12 mouse cellular contexts compared by ENCODE assay signal in the genomic region with DNA sequence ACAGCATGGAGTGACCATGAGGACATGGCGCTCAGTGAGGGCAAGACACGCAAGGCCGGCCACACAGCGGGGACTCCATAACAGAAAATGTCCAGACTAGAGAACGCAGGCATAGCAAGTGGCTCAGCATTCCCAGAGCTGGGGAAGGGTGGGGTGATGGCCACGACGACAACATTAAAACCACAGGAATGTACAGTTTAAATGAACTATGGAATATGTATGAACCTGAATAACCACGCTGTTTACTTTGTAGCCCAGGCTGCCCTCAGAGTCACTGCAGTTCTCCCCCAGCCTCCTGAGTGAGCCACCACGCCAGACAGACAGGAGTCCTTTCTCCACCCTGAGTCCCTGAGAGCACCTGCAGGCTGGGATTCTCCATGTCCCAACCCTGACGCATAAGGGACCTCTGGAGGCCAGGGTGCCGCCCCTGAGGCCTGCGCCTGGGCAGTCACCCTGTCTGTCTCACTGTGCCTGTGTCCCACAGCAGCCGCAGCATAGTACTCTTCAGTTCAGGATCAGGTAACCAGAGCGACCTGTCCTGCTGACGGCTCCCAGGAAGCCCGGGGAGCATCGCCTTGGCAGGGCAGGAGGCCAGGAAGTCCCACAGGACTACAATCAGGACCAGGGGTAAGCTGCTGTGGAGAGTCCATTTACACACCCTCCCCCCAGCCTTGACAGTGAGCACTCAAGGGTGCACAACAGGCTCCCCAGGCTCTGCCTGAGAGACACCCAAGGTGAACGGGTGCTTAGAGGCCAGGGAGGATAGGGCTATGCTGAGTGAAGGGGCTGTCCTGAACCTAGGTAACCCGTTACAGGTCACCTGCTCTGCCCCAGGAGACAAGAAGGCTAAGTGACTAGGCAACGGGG. TPM values are rescaled to one million over a fixed set of nuclear protein-coding genes. Genes with fewer than 3 reads are reported as not detected.
DNase-seq lines count a peak whose midpoint lies in the region; ATAC-seq and TF ChIP-seq lines count a peak whose summit lies in the region.
"Had no signal": no experiment of that assay in that cellular context is flagged by ENCODE, and none has a peak within 500 bp of the region (broad histone marks: within the 10 kb centered on the region; RNA-seq: fewer than 3 reads in every experiment).

No protein-coding gene starts in this region.

- peaks cover 29% of the 10 kb centered on the region for H3K36me3 ChIP-seq in embryonic facial prominence, embryonic 13.5 days
- H3K36me3 ChIP-seq in embryonic facial prominence, embryonic 10.5 days (replicated peaks), result peaks cover 31% of the 10 kb centered on the region
- H3K36me3 ChIP-seq in liver, adult 2 months (ENCODE audit: control insufficient read depth, insufficient read depth, low read length), result no peaks in the 10 kb centered on the region
- H3K36me3 ChIP-seq in liver, postnatal 0 days (replicated peaks; ENCODE audit: insufficient read depth, low read length), result peaks cover 30% of the 10 kb centered on the region
- H3K36me3 ChIP-seq: midbrain, embryonic 12.5 days; stomach, embryonic 15.5 days had no signal

- peak overlapping the region; percentile 7; the same call in 1 of the 2 replicates for H3K27ac ChIP-seq in embryonic facial prominence, embryonic 13.5 days
- H3K27ac ChIP-seq in embryonic facial prominence, embryonic 10.5 days (replicated peaks), result no peak overlapping the region
- peak overlapping the region; percentile 84; the same call in 1 of the 2 replicates for H3K27ac ChIP-seq in liver, adult 2 months (replicated peaks; ENCODE audit: insufficient read depth, low read depth, low read length)
- H3K27ac ChIP-seq in liver, postnatal 0 days (ENCODE audit: low read depth), result peak overlapping the region; percentile 97
- H3K27ac ChIP-seq: midbrain, embryonic 12.5 days had no signal

- no peak for TF ChIP-seq EP300 in liver, postnatal 0 days (IDR thresholded peaks at IDR 0.05; ENCODE audit: low read depth)

- 0 out of 2 replicates have a peak overlapping the region, but pooled peaks have one; percentile 27 for H3K9ac ChIP-seq in embryonic facial prominence, embryonic 13.5 days
- peak overlapping the region; percentile 1; the same call in 1 of the 2 replicates for H3K9ac ChIP-seq in liver, adult 2 months (ENCODE audit: low read depth, low read length)
- peak overlapping the region; percentile 19; the same call in 1 of the 2 replicates for H3K9ac ChIP-seq in liver, postnatal 0 days (replicated peaks)
- H3K9ac ChIP-seq: midbrain, embryonic 12.5 days; stomach, embryonic 15.5 days had no signal

- WGBS in embryonic facial prominence, embryonic 13.5 days, result 71% methylated on average over 20 of the region's 20 CpGs
- whole genome bisulfite sequencing in embryonic facial prominence, embryonic 10.5 days, result 81% methylated on average over 20 of the region's 20 CpGs
- WGBS in liver, adult 2 months, result 74% methylated on average over 20 of the region's 20 CpGs
- 83% methylated on average over 20 of the region's 20 CpGs for WGBS in liver, postnatal 0 days (ENCODE audit: insufficient replicate concordance)

- no peak overlapping the region for H3K4me3 ChIP-seq in embryonic facial prominence, embryonic 13.5 days
- H3K4me3 ChIP-seq in embryonic facial prominence, embryonic 10.5 days, result no peak overlapping the region
- H3K4me3 ChIP-seq in liver, adult 2 months (ENCODE audit: insufficient read depth, low read depth, low read length), result no peak overlapping the region
- H3K4me3 ChIP-seq in liver, postnatal 0 days (ENCODE audit: low read depth, low read length), result no peak overlapping the region
- H3K4me3 ChIP-seq: midbrain, embryonic 12.5 days; stomach, embryonic 15.5 days had no signal

- ATAC-seq in embryonic facial prominence, embryonic 13.5 days (ENCODE audit: insufficient number of reproducible peaks, insufficient read depth, low FRiP score, low TSS enrichment, low read depth), result no peak
- ATAC-seq in liver, postnatal 0 days, result no peak
- no peak for ATAC-seq in frontal cortex, adult (ENCODE audit: low TSS enrichment)
- ATAC-seq: activated CD4-positive, CD25-positive, alpha-beta regulatory T cell, adult 4 months; CD4-positive, CD25-positive, alpha-beta regulatory T cell, adult 4 months had no signal

- H3K4me2 ChIP-seq in embryonic facial prominence, embryonic 13.5 days, result no peak overlapping the region
- H3K4me2 ChIP-seq in liver, postnatal 0 days (ENCODE audit: low read depth, low read length), result no peak overlapping the region; the same call in 1 of the 2 replicates
- H3K4me2 ChIP-seq: midbrain, embryonic 12.5 days; stomach, embryonic 15.5 days had no signal

- H3K79me2 ChIP-seq in liver, adult 2 months (ENCODE audit: control insufficient read depth, insufficient read depth, low read length), result peaks cover 3% of the 10 kb centered on the region; the same call in 1 of the 2 replicates

- DNase-seq in embryonic facial prominence, embryonic 10.5 days (ENCODE audit: low spot score), result no peak
- no peak for DNase-seq in liver, adult 2 months (ENCODE audit: extremely low read depth, low read depth, low spot score)
- no peak for DNase-seq in liver
- peak; percentile 40 to 60 for DNase-seq in kidney, adult 8-10 months
- no peak for DNase-seq in liver, postnatal 0 days
- no peak for DNase-seq in layer of hippocampus, postnatal 14 days (ENCODE audit: low spot score in 2 of 2)

- no peak for TF ChIP-seq CTCF in liver, adult 2 months (IDR thresholded peaks at IDR 0.05; ENCODE audit: low read depth, low read length)
- no peak for TF ChIP-seq CTCF in liver, postnatal 0 days (IDR thresholded peaks at IDR 0.05; ENCODE audit: low read depth)

- no peaks in the 10 kb centered on the region for H3K27me3 ChIP-seq in embryonic facial prominence, embryonic 13.5 days
- H3K27me3 ChIP-seq in embryonic facial prominence, embryonic 10.5 days (replicated peaks; ENCODE audit: low read depth, poor library complexity, severe bottlenecking), result no peaks in the 10 kb centered on the region
- H3K27me3 ChIP-seq in liver, adult 2 months (ENCODE audit: control insufficient read depth, insufficient read depth, low read length), result no peaks in the 10 kb centered on the region
- no peaks in the 10 kb centered on the region for H3K27me3 ChIP-seq in liver, postnatal 0 days (ENCODE audit: insufficient read depth, low read length)
- H3K27me3 ChIP-seq: midbrain, embryonic 12.5 days; stomach, embryonic 15.5 days had no signal

- H3K4me1 ChIP-seq in embryonic facial prominence, embryonic 13.5 days, result peaks cover 42% of the 10 kb centered on the region
- H3K4me1 ChIP-seq in embryonic facial prominence, embryonic 10.5 days, result peaks cover 45% of the 10 kb centered on the region
- peaks cover 44% of the 10 kb centered on the region for H3K4me1 ChIP-seq in liver, adult 2 months (ENCODE audit: control insufficient read depth, insufficient read depth, low read length)
- peaks cover 48% of the 10 kb centered on the region for H3K4me1 ChIP-seq in liver, postnatal 0 days (ENCODE audit: insufficient read depth)

- TF ChIP-seq POLR2A in liver, adult 2 months (IDR thresholded peaks at IDR 0.05; ENCODE audit: extremely low read depth, insufficient read depth, low read length), result no peak

- no peaks in the 10 kb centered on the region for H3K9me3 ChIP-seq in embryonic facial prominence, embryonic 13.5 days
- H3K9me3 ChIP-seq in embryonic facial prominence, embryonic 10.5 days, result no peaks in the 10 kb centered on the region
- no peaks in the 10 kb centered on the region for H3K9me3 ChIP-seq in liver, postnatal 0 days (ENCODE audit: low read length)
- H3K9me3 ChIP-seq: midbrain, embryonic 12.5 days; stomach, embryonic 15.5 days had no signal

RNA-seq across cellular contexts. Expression of gene Gpx4, which starts 25.9 kb away (rescaled TPM):
- polyA plus RNA-seq in embryonic facial prominence, embryonic 13.5 days (2015; fragmentation: Nextera tagmentation; extraction: Ambion mirVana), result 445 and 488 TPM in 2 replicates
- polyA plus RNA-seq in embryonic facial prominence, embryonic 10.5 days (2016; fragmentation: Nextera tagmentation; extraction: Ambion mirVana), result 618 and 672 TPM in 2 replicates
- total RNA-seq in liver, adult 2 months (2014; rRNA removed), result 712 and 752 TPM in 2 replicates
- 535 and 559 TPM in 2 replicates for polyA plus RNA-seq in liver, adult 2 months (2012; rRNA removed)
- 537 and 560 TPM in 2 replicates for polyA plus RNA-seq in liver, postnatal 0 days (2015; fragmentation: Nextera tagmentation; extraction: Ambion mirVana)
- 100 to 1,000 TPM; 456 to 501 TPM for total RNA-seq in layer of hippocampus, postnatal 14 days (2021)

RNA-seq across cellular contexts. Expression of gene Sbno2, which starts 32.5 kb away (rescaled TPM):
- 15.8 and 16.1 TPM in 2 replicates for polyA plus RNA-seq in embryonic facial prominence, embryonic 13.5 days (2015; fragmentation: Nextera tagmentation; extraction: Ambion mirVana)
- 16.2 and 18.2 TPM in 2 replicates for polyA plus RNA-seq in embryonic facial prominence, embryonic 10.5 days (2016; fragmentation: Nextera tagmentation; extraction: Ambion mirVana)
- total RNA-seq in liver, adult 2 months (2014; rRNA removed), result 8.9 and 11.8 TPM in 2 replicates
- 19.2 and 25.9 TPM in 2 replicates for polyA plus RNA-seq in liver, adult 2 months (2012; rRNA removed)
- polyA plus RNA-seq in liver, postnatal 0 days (2015; fragmentation: Nextera tagmentation; extraction: Ambion mirVana), result 7.4 and 8.7 TPM in 2 replicates
- total RNA-seq in layer of hippocampus, postnatal 14 days (2021), result 10 to 100 TPM; 19.8 to 21.3 TPM

RNA-seq across cellular contexts. Expression of gene Polr2e, which starts 33.3 kb away (rescaled TPM):
- 247 and 265 TPM in 2 replicates for polyA plus RNA-seq in embryonic facial prominence, embryonic 13.5 days (2015; fragmentation: Nextera tagmentation; extraction: Ambion mirVana)
- 312 and 316 TPM in 2 replicates for polyA plus RNA-seq in embryonic facial prominence, embryonic 10.5 days (2016; fragmentation: Nextera tagmentation; extraction: Ambion mirVana)
- 26.4 and 39.1 TPM in 2 replicates for total RNA-seq in liver, adult 2 months (2014; rRNA removed)
- 71.1 and 74.6 TPM in 2 replicates for polyA plus RNA-seq in liver, adult 2 months (2012; rRNA removed)
- polyA plus RNA-seq in liver, postnatal 0 days (2015; fragmentation: Nextera tagmentation; extraction: Ambion mirVana), result 57.0 and 58.3 TPM in 2 replicates
- 10 to 100 TPM; 74.1 to 74.3 TPM for total RNA-seq in layer of hippocampus, postnatal 14 days (2021)

RNA-seq across cellular contexts. Expression of gene Stk11, which starts 42.7 kb away (rescaled TPM):
- polyA plus RNA-seq in embryonic facial prominence, embryonic 13.5 days (2015; fragmentation: Nextera tagmentation; extraction: Ambion mirVana), result 18.5 and 19.0 TPM in 2 replicates
- polyA plus RNA-seq in embryonic facial prominence, embryonic 10.5 days (2016; fragmentation: Nextera tagmentation; extraction: Ambion mirVana), result 16.1 and 17.5 TPM in 2 replicates
- total RNA-seq in liver, adult 2 months (2014; rRNA removed), result 71.5 and 75.0 TPM in 2 replicates
- 96.8 and 110 TPM in 2 replicates for polyA plus RNA-seq in liver, adult 2 months (2012; rRNA removed)
- polyA plus RNA-seq in liver, postnatal 0 days (2015; fragmentation: Nextera tagmentation; extraction: Ambion mirVana), result 9.1 and 11.2 TPM in 2 replicates
- 10 to 100 TPM; 89.2 to 90.7 TPM for total RNA-seq in layer of hippocampus, postnatal 14 days (2021)

RNA-seq across cellular contexts. Expression of gene Arhgap45, which starts 56.4 kb away (rescaled TPM):
- polyA plus RNA-seq in embryonic facial prominence, embryonic 13.5 days (2015; fragmentation: Nextera tagmentation; extraction: Ambion mirVana), result 3.9 and 4.6 TPM in 2 replicates
- 11.2 and 11.3 TPM in 2 replicates for polyA plus RNA-seq in embryonic facial prominence, embryonic 10.5 days (2016; fragmentation: Nextera tagmentation; extraction: Ambion mirVana)
- 4.5 and 4.6 TPM in 2 replicates for total RNA-seq in liver, adult 2 months (2014; rRNA removed)
- 7.7 and 10.9 TPM in 2 replicates for polyA plus RNA-seq in liver, adult 2 months (2012; rRNA removed)
- polyA plus RNA-seq in liver, postnatal 0 days (2015; fragmentation: Nextera tagmentation; extraction: Ambion mirVana), result 12.1 and 14.2 TPM in 2 replicates
- 1 to 10 TPM; 3.8 to 3.9 TPM for total RNA-seq in layer of hippocampus, postnatal 14 days (2021)

Comparison
In these comparisons a context has a peak if more than half of its experiments do, and no peak if none do; other contexts are left out.
1. DNase-seq: peak in kidney, adult 8-10 months (2 of 2); none in embryonic facial prominence, embryonic 10.5 days (single experiment), liver, adult 2 months (single experiment), liver (single experiment), liver, postnatal 0 days (single experiment) and layer of hippocampus, postnatal 14 days (0 of 2).
2. Peak in every context shown above with its lines, with median percentiles within 50 percentile points of each other: H3K9ac ChIP-seq.